Mouse (Mus musculus) gastrocnemius, adult 18-20 months (tissue): ENCODE data around the gene Nav2. TPM values are rescaled to one million over a fixed set of nuclear protein-coding genes. Genes with fewer than 3 reads are reported as not detected.

Experiments used
- DNase-seq: peaks from one replicate; pipeline ENCODE4 v3.0.0; 2021; ENCODE audit warnings: low spot score
- long read RNA-seq, 2 experiments: library from polyadenylated mRNA; stranded (forward); transcript quantifications; one replicate each; pipeline ENCODE4 v2.0.0; 2021
- total RNA-seq, 2 experiments: library from RNA; stranded (reverse); gene quantifications; 2 replicates each; pipeline ENCODE4 v1.2.3; 2021

Nav2 gene
- total RNA-seq = 10 to 100 TPM; 35.3 to 35.4 TPM
- long read RNA-seq, experiment 1, partial matches to known transcripts = 0 of 1 reads
- long read RNA-seq, experiment 1, other reads (novel, unspliced or antisense) = 1 of 1 reads
- long read RNA-seq, experiment 2, partial matches to known transcripts = 1 of 2 reads
- long read RNA-seq, experiment 2, other reads (novel, unspliced or antisense) = 1 of 2 reads

- no peak for DNase-seq
These were observed at the start of gene Nav2 for GRCm38 (mm10) chr7:48908521-48909341. TSS of gene Nav2 (plus strand) at chr7:48908716.

- no peak for DNase-seq
These were observed 49.2 kb upstream of the Nav2 start for GRCm38 (mm10) chr7:48859362-48859761.

- no peak for DNase-seq
These were observed 47.6 kb upstream of the Nav2 start for GRCm38 (mm10) chr7:48860948-48861347.

- no peak for DNase-seq
These were observed 46.7 kb upstream of the Nav2 start for GRCm38 (mm10) chr7:48861796-48862195.

GRCm38 (mm10) chr7:48864199-48864598 lies 44.3 kb upstream of the Nav2 start:
- no peak for DNase-seq

- DNase-seq = no peak
These were observed 43.7 kb upstream of the Nav2 start for GRCm38 (mm10) chr7:48864671-48865458.

- no peak for DNase-seq
These were observed 40.9 kb upstream of the Nav2 start for GRCm38 (mm10) chr7:48867576-48867975.

GRCm38 (mm10) chr7:48870144-48870543 lies 38.4 kb upstream of the Nav2 start:
- DNase-seq = no peak

GRCm38 (mm10) chr7:48870579-48871180 lies 37.8 kb upstream of the Nav2 start:
- DNase-seq = no peak

- no peak for DNase-seq
These were observed 37.2 kb upstream of the Nav2 start for GRCm38 (mm10) chr7:48871292-48871691.

GRCm38 (mm10) chr7:48875096-48875495 lies 33.4 kb upstream of the Nav2 start:
- no peak for DNase-seq

- DNase-seq = peak; percentile 52
These were observed 32.0 kb upstream of the Nav2 start for GRCm38 (mm10) chr7:48876526-48876925.

- DNase-seq = no peak
These were observed 30.6 kb upstream of the Nav2 start for GRCm38 (mm10) chr7:48877786-48878390.

GRCm38 (mm10) chr7:48879574-48879973 lies 28.9 kb upstream of the Nav2 start:
- DNase-seq = no peak

GRCm38 (mm10) chr7:48880591-48881481 lies 27.7 kb upstream of the Nav2 start:
- peak; percentile 92 for DNase-seq

- peak; percentile 40 for DNase-seq
These were observed 27.0 kb upstream of the Nav2 start, which contains the start of gene E2f8 for GRCm38 (mm10) chr7:48881486-48881885. TSS of gene E2f8 (minus strand) at chr7:48881596.

- DNase-seq = no peak
These were observed 26.4 kb upstream of the Nav2 start for GRCm38 (mm10) chr7:48881971-48882609.

GRCm38 (mm10) chr7:48883525-48884265 lies 24.8 kb upstream of the Nav2 start:
- no peak for DNase-seq

- no peak for DNase-seq
These were observed 24.3 kb upstream of the Nav2 start for GRCm38 (mm10) chr7:48884266-48884611.
